Mouse (Mus musculus) urinary bladder, postnatal 4 days (tissue): Measurements from ENCODE around the gene Gm44965.
"Not testable (repeated sequence)": the region's sequence is repeated elsewhere in the genome, so short reads cannot be mapped to it uniquely, and the experiment has no call there.

Source experiments
- DNase-seq, 2 experiments: peaks; one replicate each; pipeline ENCODE4 v3.0.0; 2021 to 2022; ENCODE audit warnings: low spot score in 2 of 2

Gm44965 gene

DNA sequence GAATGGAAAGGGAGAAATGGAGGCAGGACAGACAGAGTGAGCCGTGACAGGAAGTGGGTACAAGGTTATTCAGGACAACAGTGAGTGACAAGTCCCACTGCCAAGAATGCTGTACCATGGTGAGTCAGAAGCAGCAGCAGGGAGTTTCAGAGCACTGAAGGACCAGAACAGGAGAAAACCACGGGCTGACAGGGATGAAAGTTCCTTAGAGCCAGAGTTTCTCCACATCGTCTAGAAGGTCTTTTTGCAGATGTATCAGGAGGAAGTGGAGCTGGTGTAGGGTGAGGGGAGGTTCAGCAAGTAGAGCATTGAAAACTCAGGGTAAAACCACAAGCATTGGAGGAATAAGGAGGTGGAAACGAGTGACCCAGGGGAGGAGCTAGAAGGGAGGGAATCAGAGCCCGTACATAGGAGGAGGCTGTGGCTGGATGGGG, 14.5 kb upstream of the Gm44965 start:
- DNase-seq: no peak

DNA sequence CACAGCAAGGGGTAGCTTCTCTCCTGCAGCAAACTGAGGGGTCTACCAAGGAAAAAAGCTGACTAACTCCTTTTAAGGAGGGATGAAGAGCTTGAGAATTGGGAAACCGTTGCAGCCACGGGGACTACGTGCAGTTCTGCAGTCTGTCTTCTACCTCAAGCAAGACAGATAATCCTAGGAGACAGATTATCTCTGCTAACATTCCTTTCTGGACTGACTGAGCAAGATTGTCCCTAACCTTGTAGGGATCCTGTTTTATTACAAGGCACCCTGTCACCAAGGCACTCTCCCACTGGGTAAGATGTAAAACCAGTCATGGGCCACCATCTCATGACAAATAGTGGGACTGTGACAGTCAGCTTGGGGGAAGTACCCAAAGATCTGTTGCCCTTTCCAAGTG, 12.5 kb upstream of the Gm44965 start:
- DNase-seq: no peak

DNA sequence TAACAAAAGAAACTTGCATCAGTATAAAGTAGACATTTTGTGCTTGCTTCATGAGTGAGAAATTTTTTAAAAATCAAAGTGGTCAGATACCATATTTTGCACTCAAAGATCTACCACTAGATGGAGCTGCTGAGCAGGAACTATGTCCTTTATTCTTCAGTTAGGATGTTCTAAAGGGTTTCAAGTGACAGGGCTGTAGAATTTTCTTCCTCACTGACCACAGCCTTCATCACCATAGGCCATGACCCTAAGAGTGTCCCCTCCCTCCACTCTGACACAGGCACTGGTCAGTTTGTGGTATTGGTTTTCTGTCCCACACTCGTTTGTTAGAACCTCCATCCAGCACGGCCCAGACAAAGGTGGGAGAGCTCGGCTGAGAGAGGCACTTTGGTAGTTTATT, 11.7 kb upstream of the Gm44965 start:
- no peak for DNase-seq

DNA sequence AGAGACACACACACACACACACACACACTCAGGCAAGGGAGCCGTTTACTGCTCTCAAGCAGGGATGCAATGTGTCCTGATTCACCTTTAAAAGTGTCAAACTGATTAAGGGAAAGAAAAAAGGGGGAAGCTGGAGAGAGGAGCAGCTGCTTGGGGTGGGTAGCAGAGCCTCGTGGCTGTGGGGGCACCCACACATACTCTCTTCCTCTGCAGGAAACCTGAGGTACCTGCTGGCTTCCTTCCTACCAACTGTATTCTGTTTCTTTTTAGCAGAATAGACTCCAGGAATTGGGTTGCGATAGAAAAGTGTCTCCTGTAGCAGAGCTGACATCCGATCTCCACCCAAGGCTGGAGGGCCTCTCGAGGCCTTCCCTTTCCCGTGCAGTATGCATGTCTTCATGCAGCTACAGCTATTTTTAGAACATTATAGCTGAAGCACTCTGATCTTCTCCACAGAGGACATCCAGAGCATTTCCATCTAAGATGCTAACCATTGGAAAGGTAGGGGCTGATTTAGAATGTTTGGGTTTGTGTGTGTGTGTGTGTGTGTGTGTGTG, 4.5 kb upstream of the Gm44965 start, which contains the start of gene Gm45021:
TSS of gene Gm45021 (plus strand) at position 417 of the 557 bp plus-strand sequence.
- DNase-seq: no peak

DNA sequence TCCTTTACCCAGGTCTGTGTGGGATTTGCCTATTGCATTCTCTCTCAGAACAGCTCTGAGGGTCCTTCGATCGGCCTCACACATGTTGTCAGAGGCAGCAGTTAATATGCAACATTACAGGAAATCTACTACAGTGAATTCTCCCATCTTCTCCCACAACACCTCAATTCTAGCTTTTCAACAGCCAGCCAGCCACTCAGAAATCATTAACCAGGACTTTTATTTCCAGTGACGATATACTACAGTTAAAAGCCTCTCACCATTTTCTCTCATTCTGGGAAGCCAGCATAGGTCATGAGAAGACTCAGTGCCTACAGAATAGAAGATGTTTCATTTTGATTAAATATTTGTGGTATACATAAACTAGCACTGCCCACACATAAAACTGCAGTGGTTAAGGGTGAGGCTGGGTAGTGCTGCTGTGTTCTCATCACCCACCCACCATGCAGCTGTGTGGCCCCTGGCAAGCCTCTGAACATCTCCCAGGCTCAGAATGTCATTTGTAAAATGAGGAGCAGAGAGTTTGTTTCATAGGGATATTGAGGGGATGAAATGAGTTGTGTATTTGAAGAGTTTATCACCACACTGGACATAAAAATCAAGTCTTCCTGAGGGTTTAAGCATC, 2.4 kb upstream of the Gm44965 start:
- DNase-seq: no peak

DNA sequence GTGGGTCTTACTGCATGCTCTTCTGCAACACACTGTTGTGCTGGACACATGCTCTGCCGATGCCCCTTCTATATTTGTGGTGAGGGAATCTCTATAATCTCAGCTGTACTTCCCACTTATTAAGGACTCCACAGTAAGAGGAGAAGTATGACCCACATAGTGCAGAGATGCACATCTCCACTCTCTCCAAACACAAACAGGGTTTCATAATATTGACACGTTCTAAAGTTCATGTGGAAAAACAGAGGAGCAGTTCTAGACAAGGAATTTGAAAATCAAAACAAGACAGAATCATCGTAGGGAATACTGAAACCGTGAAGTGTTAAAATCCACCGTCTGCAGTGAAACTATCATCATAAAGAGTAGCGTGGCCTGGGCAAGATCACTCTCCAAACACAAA, 1.9 kb upstream of the Gm44965 start:
- DNase-seq: no peak

DNA sequence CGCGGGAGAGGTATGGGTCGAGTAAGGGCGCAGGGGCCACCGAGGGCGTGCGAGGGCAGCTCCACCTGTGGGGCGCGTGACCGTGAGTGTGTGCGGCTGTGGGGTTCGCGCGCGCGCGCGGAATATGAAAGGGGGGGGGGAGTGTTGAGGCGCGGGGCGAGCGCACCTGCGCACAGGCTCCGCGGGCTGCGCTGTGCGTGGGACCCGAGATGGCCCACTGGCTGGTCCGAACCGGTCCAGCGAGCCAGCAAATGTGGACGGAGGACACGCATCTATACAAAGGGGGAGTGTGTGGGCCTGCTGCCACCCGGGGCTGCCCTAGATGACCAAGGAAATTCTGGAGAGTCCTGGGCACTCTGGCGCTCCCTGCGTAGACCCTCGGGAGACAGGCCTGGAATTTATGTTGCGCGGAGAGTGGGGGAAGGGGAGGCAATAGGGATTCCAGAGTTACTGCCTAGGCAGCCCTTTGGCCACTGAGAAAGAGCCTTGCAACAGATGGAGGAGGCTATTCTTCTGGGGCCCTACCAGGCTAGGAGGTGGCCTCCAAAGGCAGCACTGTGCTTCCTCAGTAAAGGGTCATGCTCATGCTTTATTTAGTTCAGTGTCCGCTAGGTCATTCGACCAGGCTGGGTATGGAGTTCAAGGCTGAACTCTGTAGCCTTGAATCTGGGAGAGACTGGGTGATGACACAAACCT, 450 bp downstream of the Gm44965 start:
- DNase-seq: peak in 1 of 2 experiments; percentile 38

DNA sequence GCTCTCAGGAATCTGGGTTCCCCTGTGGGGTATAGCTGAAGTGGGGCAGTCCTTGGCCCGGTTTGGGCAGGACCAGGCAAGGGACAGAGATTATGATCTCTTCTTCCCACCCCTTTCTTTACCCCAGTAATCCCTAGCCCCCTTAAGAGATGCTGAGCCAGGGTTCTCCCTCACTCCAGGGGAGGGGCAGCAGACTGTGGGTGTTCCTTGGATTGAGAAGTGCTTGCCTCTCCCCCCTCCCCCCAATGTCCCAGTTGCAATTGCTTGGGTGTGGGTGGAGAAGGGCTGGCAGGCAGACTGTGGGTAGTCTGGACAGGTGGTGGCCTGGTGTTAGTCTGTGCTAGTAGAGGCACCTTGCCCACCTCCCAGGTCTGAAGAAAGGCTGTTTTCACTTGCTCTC, 1.5 kb downstream of the Gm44965 start:
- DNase-seq: no peak

DNA sequence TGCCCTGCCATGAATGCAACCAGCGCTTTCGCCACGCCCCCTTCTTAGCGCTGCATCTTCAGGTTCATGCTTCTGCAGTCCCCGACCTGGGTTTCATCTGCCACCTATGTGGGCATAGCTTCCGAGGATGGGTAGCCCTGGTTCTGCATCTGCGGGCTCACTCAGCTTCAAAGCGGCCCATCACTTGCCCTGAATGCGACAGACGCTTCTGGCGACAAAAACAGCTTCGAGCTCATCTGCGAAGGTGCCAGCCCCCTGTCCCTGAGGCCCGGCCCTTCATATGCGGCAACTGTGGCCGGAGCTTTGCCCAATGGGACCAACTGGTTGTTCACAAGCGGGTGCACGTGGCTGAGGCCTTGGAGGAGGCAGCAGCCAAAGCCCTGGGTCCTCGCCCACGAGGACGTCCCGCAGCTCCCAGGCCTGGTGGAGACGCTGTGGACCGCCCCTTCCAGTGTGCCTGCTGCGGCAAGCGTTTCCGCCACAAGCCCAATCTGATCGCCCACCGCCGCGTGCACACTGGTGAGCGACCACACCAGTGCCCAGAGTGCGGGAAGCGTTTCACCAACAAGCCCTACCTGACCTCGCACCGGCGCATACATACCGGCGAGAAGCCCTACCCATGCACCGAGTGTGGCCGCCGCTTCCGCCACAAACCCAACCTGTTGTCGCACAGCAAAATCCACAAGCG, 2.9 kb downstream of the Gm44965 start:
- DNase-seq: no peak

DNA sequence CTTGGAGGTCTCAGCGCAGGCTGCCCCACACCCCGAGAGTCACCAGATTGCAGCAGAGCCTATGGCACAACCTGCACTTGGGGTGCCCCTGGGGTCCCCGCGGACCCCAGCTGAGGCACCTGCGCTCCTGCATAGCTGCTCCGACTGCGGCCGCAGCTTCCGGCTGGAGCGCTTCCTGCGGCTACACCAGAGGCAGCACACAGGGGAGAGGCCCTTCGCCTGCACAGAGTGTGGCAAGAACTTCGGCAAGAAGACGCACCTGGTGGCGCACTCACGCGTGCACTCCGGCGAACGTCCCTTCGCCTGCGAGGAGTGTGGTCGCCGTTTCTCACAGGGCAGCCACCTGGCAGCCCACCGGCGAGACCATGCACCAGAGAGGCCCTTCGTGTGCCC, 3.5 kb downstream of the Gm44965 start:
- no peak for DNase-seq

DNA sequence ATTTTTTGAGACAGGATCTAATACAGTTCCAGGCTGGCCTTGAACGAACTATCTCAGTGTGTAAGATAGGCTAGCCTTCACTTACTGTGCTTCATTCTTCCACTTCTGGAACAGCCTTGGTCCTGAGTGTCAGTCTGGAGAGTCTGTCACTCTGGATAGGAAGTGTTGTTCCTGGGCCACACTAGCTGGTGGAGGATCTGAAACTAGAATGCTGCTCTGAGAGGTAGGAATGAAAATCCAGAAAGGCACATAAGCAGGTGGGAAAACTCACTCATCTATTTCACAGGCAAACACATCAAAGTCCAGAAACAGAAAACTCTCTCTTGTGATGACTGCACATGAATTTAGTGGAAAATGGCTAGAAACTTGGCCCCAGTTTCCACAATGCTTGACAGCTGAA, 6.9 kb downstream of the Gm44965 start:
- no peak for DNase-seq

DNA sequence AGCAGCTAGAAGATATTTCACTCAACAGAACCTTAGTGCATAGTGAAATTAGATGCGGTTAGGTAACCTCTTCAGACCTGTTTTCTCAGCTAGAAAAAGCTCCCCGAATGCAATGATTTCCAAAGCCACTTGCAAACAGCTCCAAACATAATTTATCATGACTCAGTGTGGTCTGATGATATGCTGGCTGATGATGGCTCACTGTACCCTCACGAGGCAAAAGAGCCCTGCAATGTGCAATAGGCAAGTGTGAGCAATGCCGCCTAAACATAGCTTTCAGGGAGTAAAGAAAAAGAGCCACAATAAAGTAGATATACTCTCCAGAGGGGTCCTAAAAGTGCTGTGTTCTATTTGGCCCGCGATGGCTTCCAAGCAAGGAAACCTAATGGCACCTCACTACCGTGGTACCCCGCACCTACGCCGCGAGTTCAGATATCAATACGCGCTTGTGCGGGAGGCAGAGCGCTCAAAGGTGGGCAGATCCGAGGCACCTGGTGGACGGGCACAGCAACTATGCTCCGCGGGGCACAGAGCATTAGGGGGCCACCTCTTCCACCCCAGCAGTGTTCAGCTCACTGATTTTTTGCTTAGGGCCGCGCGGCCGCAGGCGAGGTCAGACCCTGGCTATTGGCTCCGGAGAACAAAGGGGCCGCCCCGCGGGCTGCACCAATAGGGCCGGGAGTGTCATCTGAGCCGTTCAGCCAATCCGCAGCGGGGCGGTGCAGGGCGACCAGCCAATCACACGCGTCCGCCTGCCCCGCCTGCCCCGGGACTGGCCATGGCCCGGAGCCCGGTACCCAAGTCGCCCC, 7.7 kb downstream of the Gm44965 start, which contains the start of gene Zfp775:
TSS of gene Zfp775 (plus strand) at position 793 of the 809 bp plus-strand sequence.
- DNase-seq: peak; percentile 95 to 96

DNA sequence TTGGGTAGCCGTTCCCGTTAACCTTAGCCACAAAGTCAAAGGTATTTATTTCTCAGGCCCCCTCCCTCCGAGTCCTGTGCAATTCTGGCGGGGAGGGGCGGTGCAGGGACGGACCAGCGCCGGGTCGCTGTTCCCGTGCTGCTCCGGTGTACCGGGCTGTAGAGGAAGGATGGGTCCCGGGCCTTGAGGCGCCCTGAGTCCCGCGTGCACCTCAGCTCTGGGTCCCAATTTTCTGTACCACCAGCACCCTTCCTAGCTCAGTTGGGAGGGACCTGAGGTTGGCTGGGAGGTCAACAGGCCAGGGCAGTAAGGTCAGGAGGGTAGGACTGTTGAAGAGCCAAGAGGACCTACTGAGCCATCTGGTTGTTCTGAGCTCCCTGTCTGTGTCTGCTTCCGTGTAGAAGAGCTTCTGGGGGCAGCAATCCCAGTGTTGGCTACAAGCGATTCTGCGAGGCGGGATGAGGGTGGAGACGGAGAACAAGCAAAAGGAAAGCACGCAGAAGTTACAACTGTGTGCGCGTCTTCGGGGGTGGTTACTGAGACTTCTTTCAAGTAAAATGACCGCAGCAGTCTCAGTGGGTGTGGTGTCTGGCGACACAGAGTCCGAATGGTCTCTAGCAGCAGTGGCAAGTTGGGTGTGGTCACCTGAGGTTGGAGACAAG, 8.5 kb downstream of the Gm44965 start:
- DNase-seq: peak in 1 of 2 experiments; percentile 22

DNA sequence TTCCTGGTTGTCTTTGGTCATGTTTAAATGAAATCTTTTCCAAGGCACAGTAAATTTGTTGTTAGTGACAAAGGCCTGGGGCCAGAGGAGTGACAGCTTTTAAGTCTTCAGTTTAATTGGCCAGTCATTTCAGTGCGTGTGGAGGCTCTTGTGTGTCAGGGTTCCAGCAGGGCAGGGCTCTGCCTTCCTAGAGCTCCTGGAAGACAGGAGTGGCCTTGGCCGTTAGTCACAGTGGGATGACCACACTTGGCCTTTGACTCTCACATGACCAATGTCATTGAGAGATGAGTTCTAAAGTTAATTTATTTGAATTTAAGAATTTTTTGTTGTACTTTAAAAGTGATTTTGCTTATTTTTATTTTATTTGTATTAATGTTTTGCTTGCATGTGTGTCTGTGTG, 14.4 kb downstream of the Gm44965 start:
- no peak for DNase-seq

DNA sequence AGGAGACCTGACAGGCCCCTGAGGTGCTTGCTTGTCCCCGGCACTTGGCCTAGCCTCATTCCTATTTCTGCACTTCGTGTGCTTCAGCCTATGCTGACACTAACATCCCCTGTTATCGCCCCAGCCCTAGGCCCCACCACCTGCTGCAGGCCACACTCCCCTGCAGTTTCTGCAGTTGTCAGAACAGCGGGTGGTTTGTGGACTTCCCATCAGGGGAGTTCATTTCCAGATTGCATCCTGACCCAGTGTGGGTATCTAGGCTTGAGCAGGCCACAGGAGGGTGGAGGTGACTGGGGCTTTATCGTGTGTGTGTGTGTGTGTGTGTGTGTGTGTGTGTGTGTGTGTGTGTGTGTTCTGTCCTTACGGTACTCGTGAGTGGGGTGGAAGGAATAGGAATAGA, 15.8 kb downstream of the Gm44965 start:
- no peak for DNase-seq

DNA sequence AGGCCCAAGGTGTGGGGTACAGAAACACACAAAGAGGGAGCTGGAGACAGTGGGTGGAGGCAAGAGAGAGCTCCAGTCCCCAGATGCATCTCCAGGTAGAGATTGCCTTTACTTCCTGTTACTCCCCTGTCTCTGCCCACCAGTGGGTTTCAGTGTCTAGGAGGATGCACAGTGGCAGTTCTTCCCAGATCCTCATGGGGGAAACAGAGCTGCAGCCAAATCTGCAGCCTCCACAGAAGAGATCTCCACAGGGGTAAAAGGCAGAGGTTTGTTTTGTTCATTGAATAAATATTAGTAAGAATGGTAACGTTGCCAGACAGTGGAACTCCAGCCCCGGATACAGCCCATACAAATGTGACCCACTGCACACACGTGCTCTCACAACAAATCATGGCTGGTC, 16.9 kb downstream of the Gm44965 start:
- DNase-seq: no peak

DNA sequence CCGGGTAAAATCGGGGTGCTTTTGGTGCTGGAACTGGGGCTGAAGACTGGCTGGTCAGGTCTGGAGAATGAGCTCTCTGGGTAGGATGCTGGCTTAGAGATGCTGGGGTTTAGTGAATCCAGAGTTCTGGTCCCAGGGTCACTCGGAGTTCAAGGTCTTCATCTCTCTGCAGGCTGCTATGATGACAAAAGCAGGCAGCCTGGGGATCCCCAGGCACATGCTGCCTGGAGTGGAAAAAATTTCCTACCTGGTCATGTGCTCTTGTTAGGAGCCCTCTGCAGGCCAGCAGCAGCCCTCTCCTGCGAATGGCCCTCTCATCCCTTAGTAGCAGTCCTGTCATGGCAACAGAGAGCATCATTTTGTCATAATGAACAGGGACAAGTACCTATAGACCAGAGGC, 19.7 kb downstream of the Gm44965 start:
- DNase-seq: no peak

DNA sequence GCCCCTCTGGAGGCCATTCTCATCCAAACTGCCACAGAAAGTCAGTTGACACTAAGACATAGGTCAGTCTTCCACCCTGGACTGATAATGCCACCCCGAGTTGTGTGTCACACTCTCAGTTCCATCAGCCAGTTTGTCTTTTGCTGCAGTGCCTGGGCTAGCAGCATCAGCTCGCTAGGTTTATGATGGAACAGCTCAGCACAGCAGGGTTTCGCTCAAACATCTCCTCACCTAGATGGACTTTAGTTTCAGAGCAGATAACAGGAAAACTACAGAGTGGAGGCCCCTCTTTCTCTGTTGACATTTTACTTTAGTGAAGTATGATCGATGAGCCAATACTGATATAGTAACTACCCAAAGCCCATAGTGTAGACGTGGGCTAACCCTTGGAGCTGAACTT, 21.0 kb downstream of the Gm44965 start:
- no peak for DNase-seq

DNA sequence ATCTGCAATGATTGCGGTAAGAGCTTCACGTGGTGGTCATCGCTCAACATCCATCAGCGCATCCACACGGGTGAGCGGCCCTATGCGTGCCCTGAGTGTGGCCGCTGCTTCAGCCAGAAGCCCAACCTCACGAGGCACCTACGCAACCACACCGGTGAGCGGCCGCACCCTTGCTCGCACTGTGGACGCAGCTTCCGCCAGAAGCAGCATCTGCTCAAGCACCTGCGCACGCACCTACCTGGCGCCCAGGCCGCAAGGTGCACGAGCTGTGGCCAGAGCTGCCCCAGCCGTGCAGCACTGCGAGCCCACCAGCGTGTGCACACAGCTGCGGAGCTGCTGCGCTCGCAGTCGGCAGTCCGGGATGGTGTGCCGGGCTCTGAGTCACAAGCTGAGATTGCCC, 26.3 kb downstream of the Gm44965 start:
- DNase-seq: no peak

DNA sequence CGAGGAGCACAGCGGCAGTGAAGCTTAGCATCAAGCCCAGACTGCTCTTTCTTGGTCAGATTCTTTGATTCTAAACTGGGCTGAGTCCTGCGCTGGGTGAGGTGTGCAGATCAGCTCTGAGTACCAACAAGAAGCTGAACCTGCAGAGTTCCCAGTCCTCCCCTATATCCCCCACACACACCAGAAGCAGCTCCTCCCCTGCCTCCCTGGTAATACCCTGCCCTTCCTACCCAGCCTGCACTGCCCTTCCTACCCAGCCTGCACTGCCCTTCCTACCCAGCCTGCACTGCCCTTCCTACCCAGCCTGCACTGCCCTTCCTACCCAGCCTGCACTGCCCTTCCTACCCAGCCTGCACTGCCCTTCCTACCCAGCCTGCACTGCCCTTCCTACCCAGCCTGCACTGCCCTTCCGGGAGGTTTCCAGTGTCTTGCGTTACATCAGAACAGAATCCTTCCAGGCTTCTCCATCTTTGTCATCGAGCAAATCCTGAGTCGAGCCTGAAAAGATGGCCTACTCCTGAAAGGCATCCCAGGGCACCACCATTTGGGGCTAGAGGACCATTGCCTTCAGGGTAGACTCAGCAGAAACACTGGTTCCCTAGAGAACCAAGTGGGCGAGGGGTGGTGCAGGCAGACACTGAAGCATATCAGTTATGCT, 28.6 kb downstream of the Gm44965 start:
- not testable (repeated sequence) for DNase-seq

DNA sequence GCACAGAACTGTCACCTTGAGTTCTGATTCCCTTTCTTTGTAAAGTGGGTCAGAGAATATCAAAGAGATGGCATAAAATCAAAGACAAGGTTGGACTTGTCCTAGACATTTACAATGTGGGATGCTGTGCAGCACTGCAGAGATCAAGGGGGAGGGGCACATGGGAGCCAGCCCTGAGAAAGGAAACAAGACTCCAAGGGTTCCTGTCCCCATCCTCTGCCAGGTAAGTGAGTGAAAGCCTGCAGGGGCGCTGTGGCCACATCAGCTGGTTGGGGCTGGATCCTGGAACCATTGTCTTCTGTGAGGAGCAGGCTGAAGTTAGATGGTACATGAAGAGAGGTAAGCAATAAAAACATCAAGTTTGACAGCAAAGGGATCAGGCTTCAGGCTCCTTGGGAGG, 29.7 kb downstream of the Gm44965 start:
- no peak for DNase-seq
